Mouse (Mus musculus) hindbrain, postnatal 0 days (tissue): ENCODE measurements around the gene Nlgn1. TPM values are rescaled to one million over a fixed set of nuclear protein-coding genes. Genes with fewer than 3 reads are reported as not detected.
A peak's percentile ranks its signal among the peaks of the same experiment; 100 is the strongest.

Source experiments
- ATAC-seq: fragments of 200-750 bp; cut with Nextera tagmentation; 2 replicates; pipeline ENCODE4 v1.8.0; 2017; ENCODE audit warnings: mild to moderate bottlenecking, moderate TSS enrichment, moderate library complexity
- DNase-seq: peaks from one replicate; pipeline ENCODE4 v3.0.0-alpha.2; 2015; ENCODE audit warnings: low spot score
- H3K27ac ChIP-seq: fragments of 300-500 bp; sonication (generic); 2 replicates; pipeline ENCODE4 v1.5.1; 2014; ENCODE audit warnings: mild to moderate bottlenecking
- H3K27me3 ChIP-seq: fragments of 300-500 bp; sonication (generic); 2 replicates; pipeline ENCODE4 v1.6.1; 2014; ENCODE audit warnings: low read length, mixed read lengths; ENCODE audit not compliant: insufficient read depth
- H3K36me3 ChIP-seq: fragments of 300-500 bp; sonication (generic); 2 replicates; pipeline ENCODE4 v1.6.1; 2014; ENCODE audit warnings: low read length, mixed read lengths; ENCODE audit not compliant: insufficient read depth
- H3K4me1 ChIP-seq: fragments of 300-500 bp; sonication (generic); 2 replicates; pipeline ENCODE4 v1.6.1; 2014; ENCODE audit warnings: antibody characterized with exemption, low read length, mixed read lengths; ENCODE audit not compliant: insufficient read depth
- H3K4me2 ChIP-seq: fragments of 300-500 bp; sonication (generic); 2 replicates; pipeline ENCODE4 v1.6.1; 2014; ENCODE audit warnings: low read depth, mild to moderate bottlenecking, low read length, moderate library complexity, mixed read lengths
- H3K4me3 ChIP-seq: fragments of 300-500 bp; sonication (generic); 2 replicates; pipeline ENCODE4 v1.5.1; 2014; ENCODE audit warnings: low read length
- H3K9ac ChIP-seq: fragments of 300-500 bp; sonication (generic); replicated peaks from 2 replicates; pipeline ENCODE4 v1.6.1; 2014; ENCODE audit warnings: mild to moderate bottlenecking, low read length, moderate library complexity, mixed read lengths
- H3K9me3 ChIP-seq: fragments of 300-500 bp; sonication (generic); 2 replicates; pipeline ENCODE4 v1.6.1; 2016; ENCODE audit warnings: low read length, mixed read lengths
- CTCF ChIP-seq: IDR thresholded peaks from 2 replicates; pipeline ENCODE4 v1.5.1; 2016; ENCODE audit warnings: antibody characterized with exemption, control low read depth, low read depth
- WGBS: fragments of 180-500 bp; shearing (Covaris S2); extraction: QIAGEN DNeasy Blood & Tissue Kit; methylation state at CpG from one replicate; pipeline ENCODE4 v1.1.7; 2014; 5-methylcytosine and 5-hydroxymethylcytosine counted together
- polyA plus RNA-seq: library from polyadenylated mRNA; unstranded; fragments of >200 nt; fragmentation: Nextera tagmentation; extraction: Ambion mirVana; gene quantifications from 2 replicates; pipeline ENCODE4 v1.2.1, GENCODE M21; 2015
- total RNA-seq: library from RNA; depleted of rRNA; stranded (reverse); fragments of >200 nt; gene quantifications from 2 replicates; pipeline ENCODE4 v1.2.3, GENCODE M21; 2014

Nlgn1 gene
- total and polyA plus RNA-seq, 2 experiments from 2014 or later = 28.4 to 61.5 TPM

DNA sequence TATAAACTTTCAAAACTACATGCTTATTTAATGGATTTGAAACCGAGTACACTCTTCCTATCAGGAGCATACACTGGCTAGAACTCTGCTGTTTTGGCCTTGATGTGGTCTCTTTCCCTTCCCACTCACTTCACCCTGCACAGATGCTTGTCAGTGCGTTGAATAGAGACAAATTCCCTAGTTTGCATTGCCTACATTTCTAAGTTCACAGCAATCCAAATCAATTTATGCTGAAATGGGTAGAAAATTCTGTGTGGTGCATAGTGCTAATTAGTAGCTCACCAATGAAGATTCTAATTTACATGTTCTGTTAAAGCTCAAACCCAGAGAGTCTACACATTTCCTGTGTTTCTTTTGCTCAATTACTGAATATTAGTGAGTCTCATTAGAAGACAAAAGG is 447.5 kb downstream of the Nlgn1 start:
- Histone ChIP-seq H3K9me3 (no peaks in the 10 kb centered on the region), H3K9ac (no peak overlapping the region), H3K4me1 (no peaks in the 10 kb centered on the region), H3K4me2 (no peak overlapping the region), H3K27ac (no peak overlapping the region), H3K27me3 (no peaks in the 10 kb centered on the region), H3K36me3 (no peaks in the 10 kb centered on the region), H3K4me3 (no peak overlapping the region)
- 61% methylated on average over 2 of the region's 2 CpGs for WGBS
- no peak for DNase-seq
- ATAC-seq = no peak
- TF ChIP-seq CTCF = no peak

DNA sequence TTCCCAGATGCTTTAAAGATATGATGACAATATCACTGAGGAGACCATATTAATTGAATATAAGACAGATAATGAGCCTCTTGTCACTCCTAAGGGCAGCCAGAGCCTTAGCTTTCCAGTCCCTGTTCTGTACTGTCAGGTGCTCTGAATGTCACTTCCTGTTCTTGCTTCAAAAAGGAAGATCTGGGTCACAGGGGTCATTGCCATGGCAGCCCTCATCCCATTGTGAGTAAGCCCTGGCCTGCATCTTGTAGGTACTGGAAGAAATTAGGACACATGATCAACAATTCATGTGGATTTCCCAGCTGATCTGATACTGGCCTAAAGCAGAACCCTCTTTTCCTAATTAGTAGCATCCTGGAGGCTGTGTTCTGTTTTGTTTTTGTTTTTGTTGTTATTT is 463.1 kb downstream of the Nlgn1 start:
- no peak for TF ChIP-seq CTCF
- H3K9me3 ChIP-seq = no peaks in the 10 kb centered on the region
- no peak for DNase-seq
- H3K36me3 ChIP-seq = no peaks in the 10 kb centered on the region
- H3K4me1 ChIP-seq = no peaks in the 10 kb centered on the region
- no peaks in the 10 kb centered on the region for H3K27me3 ChIP-seq
- H3K4me2 ChIP-seq = no peak overlapping the region
- no peak overlapping the region for H3K27ac ChIP-seq
- no peak overlapping the region for H3K4me3 ChIP-seq
- H3K9ac ChIP-seq = no peak overlapping the region
- ATAC-seq = no peak

DNA sequence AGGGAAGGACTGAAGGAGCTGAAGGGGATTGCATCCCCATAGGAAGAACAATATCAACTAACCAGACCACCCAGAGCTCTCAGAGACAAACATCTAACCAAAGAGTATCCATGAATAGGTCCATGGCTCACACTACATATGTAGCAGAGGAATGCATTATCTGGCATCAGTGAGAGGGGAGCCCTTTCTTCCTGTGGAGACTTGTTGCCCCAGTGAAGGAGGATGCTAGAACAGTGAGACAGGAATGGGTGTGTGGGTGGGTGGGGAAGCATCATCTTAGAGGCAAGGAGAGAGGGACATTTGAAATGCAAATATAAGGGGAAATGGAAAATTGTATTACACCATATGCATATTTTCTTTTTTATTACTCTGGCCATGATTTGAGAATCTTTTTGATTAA is 473.9 kb downstream of the Nlgn1 start:
- no peak for TF ChIP-seq CTCF
- ATAC-seq = no peak

DNA sequence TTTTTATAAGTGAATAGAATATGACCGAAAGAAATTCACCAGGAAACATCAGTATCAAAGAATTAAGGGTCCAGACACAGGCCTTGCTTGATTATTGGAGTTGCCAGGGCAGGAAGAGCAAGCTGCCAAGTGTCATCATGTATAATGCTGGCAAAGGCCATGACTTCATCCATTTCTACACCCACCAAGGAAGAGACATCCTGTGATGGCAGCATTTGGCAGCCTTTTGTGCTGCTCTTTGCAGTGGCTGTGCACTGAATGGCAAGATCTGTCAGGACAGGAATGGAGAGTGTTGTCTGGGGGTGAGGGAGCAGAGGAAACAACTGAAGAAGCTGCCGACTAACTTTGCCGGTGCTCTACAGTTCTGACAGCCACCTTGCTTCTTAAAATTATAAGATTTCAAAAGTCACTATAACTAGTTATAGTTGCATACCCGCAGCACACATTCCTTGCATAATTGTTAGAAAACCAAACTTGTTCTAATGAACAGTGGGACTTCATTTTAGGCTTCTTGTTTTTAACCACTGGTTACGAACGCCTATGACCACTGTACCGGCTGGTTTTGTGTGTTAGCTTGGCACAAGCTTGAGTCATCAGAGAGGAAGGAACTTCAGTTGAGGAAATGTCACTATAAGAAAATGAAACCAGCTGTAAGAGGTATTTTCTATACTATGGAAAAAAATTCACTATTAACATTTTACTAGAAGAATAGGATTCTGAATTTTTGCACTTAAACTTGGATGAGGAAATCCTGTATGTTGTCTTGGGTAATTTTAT is 487.4 kb downstream of the Nlgn1 start:
- DNase-seq = peak; percentile 70
- no peaks in the 10 kb centered on the region for H3K36me3 ChIP-seq
- no peak overlapping the region for H3K9ac ChIP-seq
- no peak for TF ChIP-seq CTCF
- 69% methylated on average over 7 of the region's 7 CpGs for WGBS
- H3K27ac ChIP-seq = 0 out of 2 replicates have a peak overlapping the region, but pooled peaks have one; percentile 15
- no peaks in the 10 kb centered on the region for H3K9me3 ChIP-seq
- no peaks in the 10 kb centered on the region for H3K27me3 ChIP-seq
- H3K4me2 ChIP-seq = no peak overlapping the region
- ATAC-seq = peak; percentile 85
- no peak overlapping the region for H3K4me3 ChIP-seq
- H3K4me1 ChIP-seq = no peaks in the 10 kb centered on the region

More for the DNA sequence above, 473.9 kb downstream of the Nlgn1 start:
- no peaks in the 10 kb centered on the region for H3K27me3 ChIP-seq
- DNase-seq = no peak
- no peaks in the 10 kb centered on the region for H3K9me3 ChIP-seq
- no peak overlapping the region for H3K9ac ChIP-seq
- no peaks in the 10 kb centered on the region for H3K4me1 ChIP-seq
- H3K4me2 ChIP-seq = no peak overlapping the region
- no peaks in the 10 kb centered on the region for H3K36me3 ChIP-seq
- H3K27ac ChIP-seq = no peak overlapping the region
- H3K4me3 ChIP-seq = no peak overlapping the region

DNA sequence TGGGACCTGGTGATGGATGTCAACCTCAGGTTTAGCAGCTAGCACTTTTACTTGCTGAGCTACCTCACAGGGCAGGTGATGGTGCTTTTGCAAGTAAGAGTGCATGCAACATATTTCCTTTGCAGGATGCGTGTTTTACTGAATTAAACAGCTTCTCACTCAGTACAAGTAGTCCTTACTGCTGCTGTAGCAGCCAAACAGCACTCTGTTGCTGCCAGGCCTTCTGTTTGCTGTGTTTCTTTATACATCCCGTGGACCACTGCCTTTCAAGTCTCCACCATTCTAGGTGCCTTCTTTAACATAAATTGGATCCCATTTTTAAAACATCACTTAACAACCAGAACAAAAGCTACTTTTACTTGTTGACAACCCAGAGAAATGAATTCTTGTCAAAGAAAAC is 502.0 kb downstream of the Nlgn1 start:
- TF ChIP-seq CTCF = no peak
- DNase-seq (no peak), ATAC-seq (no peak)
- H3K36me3 ChIP-seq = no peaks in the 10 kb centered on the region
- no peak overlapping the region for H3K4me3 ChIP-seq
- no peaks in the 10 kb centered on the region for H3K27me3 ChIP-seq
- H3K4me1 ChIP-seq = no peaks in the 10 kb centered on the region
- H3K9ac ChIP-seq = no peak overlapping the region
- H3K27ac ChIP-seq = no peak overlapping the region
- no peaks in the 10 kb centered on the region for H3K9me3 ChIP-seq
- WGBS = 79% methylated on average over 2 of the region's 2 CpGs
- no peak overlapping the region for H3K4me2 ChIP-seq

DNA sequence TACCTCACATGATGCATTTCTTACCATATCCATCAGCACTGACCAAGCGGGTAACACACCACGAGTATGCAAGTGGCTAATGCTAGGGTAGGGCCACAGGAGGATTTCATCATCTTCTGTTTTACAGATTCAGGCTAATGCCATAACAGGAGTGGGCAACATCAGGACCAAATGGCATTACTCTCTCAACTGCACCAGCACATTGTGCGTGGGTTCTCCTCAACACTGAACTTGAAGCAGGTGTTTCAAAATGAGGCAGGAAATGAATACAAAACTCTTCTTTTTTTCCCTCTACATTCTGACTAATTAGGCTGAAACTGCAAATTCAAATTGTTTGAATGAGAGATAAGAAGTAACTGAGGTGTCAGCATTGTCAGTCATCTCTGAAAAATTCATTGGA is 518.9 kb downstream of the Nlgn1 start:
- H3K4me2 ChIP-seq = no peak overlapping the region
- no peak overlapping the region for H3K27ac ChIP-seq
- H3K9ac ChIP-seq = no peak overlapping the region
- H3K4me3 ChIP-seq = no peak overlapping the region
- H3K4me1 ChIP-seq = no peaks in the 10 kb centered on the region
- H3K9me3 ChIP-seq = no peaks in the 10 kb centered on the region
- no peak for DNase-seq
- H3K27me3 ChIP-seq = no peaks in the 10 kb centered on the region
- H3K36me3 ChIP-seq = no peaks in the 10 kb centered on the region
- 92% methylated on average over 3 of the region's 3 CpGs for WGBS
- TF ChIP-seq CTCF = no peak
- no peak for ATAC-seq

DNA sequence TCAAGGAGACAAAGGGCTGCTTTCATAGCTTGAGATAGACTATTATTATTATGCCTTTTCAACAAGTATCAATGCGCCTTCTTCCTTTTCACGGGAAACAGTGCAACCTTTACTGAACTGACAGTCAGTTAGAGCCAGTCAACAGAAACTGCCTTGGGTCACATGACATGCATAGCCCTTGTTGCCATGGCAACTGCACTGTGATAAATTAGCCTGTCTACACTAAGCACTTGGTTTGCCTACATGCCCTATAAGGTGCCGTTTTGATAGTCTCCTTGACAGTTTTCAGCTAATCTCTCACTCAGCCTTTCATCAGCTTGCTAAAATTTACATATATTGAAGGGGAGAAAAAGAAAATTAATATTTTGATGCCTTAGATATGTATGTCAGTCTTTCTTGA is 524.7 kb downstream of the Nlgn1 start:
- no peak overlapping the region for H3K4me3 ChIP-seq
- no peaks in the 10 kb centered on the region for H3K36me3 ChIP-seq
- DNase-seq = peak; percentile 95
- H3K9ac ChIP-seq = no peak overlapping the region
- 16% methylated on average over 3 of the region's 3 CpGs for WGBS
- H3K4me2 ChIP-seq = peak overlapping the region; percentile 25; the same call in 1 of the 2 replicates
- H3K4me1 ChIP-seq = no peaks in the 10 kb centered on the region
- peak overlapping the region; percentile 46; the same call in 1 of the 2 replicates for H3K27ac ChIP-seq
- H3K9me3 ChIP-seq = no peaks in the 10 kb centered on the region
- ATAC-seq = peak; percentile 97
- TF ChIP-seq CTCF = no peak
- no peaks in the 10 kb centered on the region for H3K27me3 ChIP-seq
